Comparison of ENCODE assay signal across 14 mouse cellular contexts in the genomic region with DNA sequence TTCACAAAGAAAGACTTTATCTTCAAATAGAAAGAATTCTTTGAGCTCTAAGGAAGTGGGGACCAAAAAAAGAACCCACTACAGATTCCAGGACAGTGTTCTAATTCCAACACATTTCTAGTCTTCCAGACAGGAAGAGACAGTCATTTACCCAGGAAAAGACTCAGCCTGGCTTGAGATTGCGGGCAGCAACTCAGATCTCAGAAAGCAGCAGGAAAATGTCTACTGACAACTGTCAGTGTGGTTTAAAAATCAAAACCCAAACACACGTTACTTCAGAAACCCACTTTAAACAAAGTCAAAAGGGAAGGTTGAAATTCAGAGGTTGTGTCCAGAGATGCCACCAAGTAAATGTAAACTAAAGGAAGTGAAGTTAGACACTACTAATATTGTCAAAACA.
"Had no signal": no experiment of that assay in that cellular context is flagged by ENCODE, and none has a peak within 500 bp of the region (broad histone marks: within the 10 kb centered on the region; RNA-seq: fewer than 3 reads in every experiment).

No protein-coding gene starts in this region.

- H3K4me1 ChIP-seq: liver, embryonic 12.5 days; midbrain, embryonic 13.5 days; midbrain, embryonic 15.5 days; neural tube, embryonic 12.5 days; stomach, embryonic 15.5 days had no signal

- H3K36me3 ChIP-seq: limb, embryonic 15.5 days; liver, embryonic 12.5 days; midbrain, embryonic 13.5 days; midbrain, embryonic 15.5 days; neural tube, embryonic 12.5 days; stomach, embryonic 15.5 days had no signal

- H3K4me2 ChIP-seq: limb, embryonic 15.5 days; liver, embryonic 12.5 days; midbrain, embryonic 11.5 days; midbrain, embryonic 13.5 days; midbrain, embryonic 15.5 days; neural tube, embryonic 12.5 days; stomach, embryonic 15.5 days had no signal

- H3K27me3 ChIP-seq: limb, embryonic 15.5 days; liver, embryonic 12.5 days; midbrain, embryonic 13.5 days; midbrain, embryonic 15.5 days; neural tube, embryonic 12.5 days; stomach, embryonic 15.5 days had no signal

- H3K9me3 ChIP-seq: limb, embryonic 15.5 days; liver, embryonic 12.5 days; midbrain, embryonic 13.5 days; midbrain, embryonic 15.5 days; neural tube, embryonic 12.5 days; stomach, embryonic 15.5 days had no signal

- H3K4me3 ChIP-seq: limb, embryonic 15.5 days; liver, embryonic 12.5 days; midbrain, embryonic 13.5 days; midbrain, embryonic 15.5 days; neural tube, embryonic 12.5 days; stomach, embryonic 15.5 days had no signal

- DNase-seq: lung, adult 2 months; right cerebral cortex, postnatal 14 days; thymus, adult 2 months; thymus, postnatal 25 days; thymus, postnatal 4 days had no signal

- ATAC-seq: liver, embryonic 12.5 days; midbrain, embryonic 13.5 days; midbrain, embryonic 15.5 days had no signal

- H3K27ac ChIP-seq: limb, embryonic 15.5 days; liver, embryonic 12.5 days; liver, embryonic 14.5 days; midbrain, embryonic 13.5 days; midbrain, embryonic 15.5 days; neural tube, embryonic 12.5 days; stomach, embryonic 15.5 days; stomach, postnatal 0 days had no signal

- H3K9ac ChIP-seq: limb, embryonic 15.5 days; liver, embryonic 12.5 days; liver, embryonic 14.5 days; midbrain, embryonic 13.5 days; midbrain, embryonic 15.5 days; neural tube, embryonic 12.5 days; stomach, embryonic 15.5 days had no signal
